Mouse (Mus musculus) heart, adult 2 months (tissue): Measurements from ENCODE around the gene Rarg. TPM values are rescaled to one million over a fixed set of nuclear protein-coding genes. Genes with fewer than 3 reads are reported as not detected.

Experiments
- DNase-seq, 2 experiments: peaks; one replicate each; pipeline ENCODE4 v3.0.0; 2021
- H3K27ac ChIP-seq: fragments of 200-600 bp; 2 replicates; pipeline ENCODE4 v1.8.1; 2022
- H3K27me3 ChIP-seq: fragments of 200-500 bp; 2 replicates; pipeline ENCODE4 v1.6.1; 2012; ENCODE audit warnings: mild to moderate bottlenecking, low read length, inconsistent platforms, mixed read lengths; ENCODE audit not compliant: control insufficient read depth, insufficient read depth
- H3K36me3 ChIP-seq: fragments of 200-500 bp; 2 replicates; pipeline ENCODE4 v1.6.1; 2012; ENCODE audit warnings: low read length, inconsistent platforms; ENCODE audit not compliant: control insufficient read depth, insufficient read depth
- H3K4me1 ChIP-seq: fragments of 200-500 bp; 2 replicates; pipeline ENCODE4 v1.6.1; 2011; ENCODE audit warnings: low read length; ENCODE audit not compliant: control insufficient read depth, insufficient read depth
- H3K4me3 ChIP-seq: fragments of 200-600 bp; 2 replicates; pipeline ENCODE4 v1.8.1; 2022
- H3K79me2 ChIP-seq: fragments of 200-500 bp; replicated peaks from 2 replicates; pipeline ENCODE4 v1.6.1; 2012; ENCODE audit warnings: mild to moderate bottlenecking, inconsistent platforms, low read length, moderate library complexity, mixed read lengths; ENCODE audit not compliant: control insufficient read depth, insufficient read depth
- H3K9ac ChIP-seq: fragments of 200-500 bp; 2 replicates; pipeline ENCODE4 v1.6.1; 2012; ENCODE audit warnings: low read depth, mild to moderate bottlenecking, control low read depth, inconsistent platforms, low read length, mixed read lengths
- CTCF ChIP-seq: fragments of 200-600 bp; IDR thresholded peaks from 2 replicates; pipeline ENCODE4 v1.8.1; 2022; ENCODE audit warnings: antibody characterized with exemption, mild to moderate bottlenecking, moderate library complexity
- EP300 ChIP-seq: fragments of 200-500 bp; IDR thresholded peaks from 2 replicates; pipeline ENCODE4 v1.6.1; 2011; ENCODE audit warnings: low read depth, low read length, control low read depth; ENCODE audit not compliant: insufficient read depth
- POLR2A ChIP-seq: fragments of 200-500 bp; IDR thresholded peaks from 2 replicates; pipeline ENCODE4 v1.6.1; 2011; ENCODE audit warnings: mild to moderate bottlenecking, low read depth, low read length, control low read depth; ENCODE audit not compliant: insufficient read depth
- WGBS: fragments of 180-500 bp; shearing (Covaris S2); methylation state at CpG from one replicate; pipeline ENCODE4 v1.1.7; 2018; 5-methylcytosine and 5-hydroxymethylcytosine counted together
- intact Hi-C: fragments of 180-260 bp; cut with DNase I; formaldehyde crosslinking; loops from one replicate; pipeline ENCODE4 v1.15.1; 2025
- polyA plus RNA-seq: library from polyadenylated mRNA; depleted of rRNA; stranded (reverse); fragments of >200 nt; gene quantifications from 2 replicates; pipeline ENCODE4 v1.2.3, GENCODE M21; 2012
- total RNA-seq, 2 experiments: library from RNA; stranded (reverse); gene quantifications; 2 replicates each; pipeline ENCODE4 v1.2.3; 2021

Rarg gene
- total and polyA plus RNA-seq, 3 experiments: 18.1 to 20.3 (median 19.9) TPM

GRCm38 (mm10) chr15:102250521-102250920, 6.8 kb downstream of the Rarg start:
- Histone ChIP-seq H3K4me3 (no peak overlapping the region), H3K27me3 (no peaks in the 10 kb centered on the region), H3K4me1 (0 out of 2 replicates have a peak, but pooled peaks cover 2% of the 10 kb centered on the region), H3K9ac (no peak overlapping the region), H3K79me2 (no peaks in the 10 kb centered on the region), H3K27ac (no peak overlapping the region), H3K36me3 (no peaks in the 10 kb centered on the region)
- whole genome bisulfite sequencing: 90% methylated on average over 5 of the region's 5 CpGs
- DNase-seq: no peak
- TF ChIP-seq EP300: no peak
- no peak for TF ChIP-seq CTCF
- TF ChIP-seq POLR2A: no peak
- intact Hi-C loops: no loop called here

DNA sequence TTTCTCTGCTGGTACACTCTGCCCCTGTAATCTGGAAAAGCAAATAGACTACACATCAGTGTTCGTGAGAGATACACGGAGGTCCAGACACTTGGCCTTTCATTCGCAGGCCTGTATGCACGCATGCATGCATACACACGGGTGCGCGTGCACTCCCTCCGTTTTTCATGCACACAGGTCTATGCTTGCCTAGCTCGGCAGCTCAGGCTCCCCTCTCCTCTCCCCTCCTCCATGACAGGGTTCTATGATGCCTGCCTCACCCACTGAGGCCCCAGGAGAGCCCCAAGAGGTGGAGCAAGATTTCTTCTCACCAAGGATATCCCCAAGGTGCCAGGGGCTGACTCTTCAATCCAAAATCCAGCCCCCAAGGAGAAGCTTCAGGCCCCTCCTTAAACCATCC, 7.3 kb downstream of the Rarg start:
- Histone ChIP-seq H3K9ac (peak overlapping the region; percentile 32; the same call in 1 of the 2 replicates), H3K27ac (peak overlapping the region; percentile 63), H3K27me3 (no peaks in the 10 kb centered on the region), H3K4me3 (no peak overlapping the region), H3K4me1 (0 out of 2 replicates have a peak, but pooled peaks cover 2% of the 10 kb centered on the region), H3K36me3 (no peaks in the 10 kb centered on the region), H3K79me2 (no peaks in the 10 kb centered on the region)
- intact Hi-C loops: loop anchor here (2.0 kb wide), 1 partner anchor 29 kb away; the partner anchor contains the start of gene Mfsd5
- no peak for DNase-seq
- WGBS: 80% methylated on average over 9 of the region's 9 CpGs
- no peak for TF ChIP-seq CTCF
- TF ChIP-seq POLR2A: no peak
- TF ChIP-seq EP300: no peak

DNA sequence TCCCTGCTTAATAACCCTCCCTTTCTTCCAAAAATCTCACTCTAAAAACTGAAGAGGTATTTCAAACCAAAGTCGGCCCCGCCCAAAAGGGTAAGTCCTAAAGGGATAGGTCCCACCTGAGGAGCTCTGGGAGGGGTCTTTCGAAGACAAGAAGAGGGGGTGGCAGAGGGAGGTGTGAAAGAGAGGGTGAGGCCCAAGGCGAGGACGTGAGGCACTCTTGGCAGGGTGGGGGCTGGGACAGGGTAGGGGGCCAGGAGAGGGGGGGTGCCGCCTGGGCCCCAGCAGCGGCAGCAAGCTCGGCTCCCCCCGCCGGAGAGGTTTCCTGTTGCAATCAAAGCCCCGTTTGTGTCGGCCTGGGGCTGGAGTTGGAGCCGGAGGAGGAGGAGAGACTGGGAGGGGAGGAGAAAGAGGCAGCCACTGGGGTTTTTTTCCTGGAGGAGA, 8.0 kb downstream of the Rarg start:
- 0 out of 2 replicates have a peak, but pooled peaks cover 2% of the 10 kb centered on the region for H3K4me1 ChIP-seq

DNA sequence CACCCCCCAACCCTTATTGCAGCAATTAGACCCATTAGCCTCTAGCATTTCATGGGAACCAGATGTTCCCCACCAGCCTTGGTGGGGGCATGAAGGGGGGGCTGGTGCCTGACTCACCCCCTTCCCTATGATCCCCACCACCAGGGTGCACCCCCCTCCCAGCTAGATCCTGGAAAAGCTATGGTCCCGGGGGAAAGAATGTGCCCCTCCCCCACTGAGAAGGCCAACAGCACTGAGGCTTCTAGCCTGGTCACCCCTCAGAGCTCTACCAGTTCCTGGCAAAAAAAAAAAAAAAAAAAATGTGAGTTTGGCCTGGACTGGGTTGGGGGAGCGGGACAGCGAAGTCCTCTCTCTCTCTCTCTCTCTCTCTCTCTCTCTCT, 8.5 kb downstream of the Rarg start:
- WGBS: 39% methylated on average over 3 of the region's 3 CpGs
- no peak for DNase-seq
- intact Hi-C loops: loop anchor here (2.0 kb wide), 1 partner anchor 30 kb away; the partner anchor contains the start of gene Mfsd5
- H3K4me3 ChIP-seq: no peak overlapping the region
- H3K4me1 ChIP-seq: peaks cover 4% of the 10 kb centered on the region; the same call in 1 of the 2 replicates
- no peaks in the 10 kb centered on the region for H3K79me2 ChIP-seq
- no peak overlapping the region for H3K9ac ChIP-seq
- peak overlapping the region; percentile 96 for H3K27ac ChIP-seq
- TF ChIP-seq POLR2A: no peak
- no peak for TF ChIP-seq CTCF
- no peaks in the 10 kb centered on the region for H3K36me3 ChIP-seq
- H3K27me3 ChIP-seq: no peaks in the 10 kb centered on the region

More for the DNA sequence above, 8.0 kb downstream of the Rarg start:
- Histone ChIP-seq H3K79me2 (no peaks in the 10 kb centered on the region), H3K4me3 (no peak overlapping the region), H3K9ac (peak overlapping the region; percentile 36), H3K36me3 (no peaks in the 10 kb centered on the region), H3K27me3 (no peaks in the 10 kb centered on the region), H3K27ac (peak overlapping the region; percentile 63)
- intact Hi-C loops: loop anchor here (2.0 kb wide), 1 partner anchor 30 kb away; the partner anchor contains the start of gene Mfsd5
- WGBS: 22% methylated on average over 13 of the region's 13 CpGs
- TF ChIP-seq EP300 (no peak), CTCF (no peak), POLR2A (no peak; the same call in 1 of the 2 replicates)
- DNase-seq: peak; percentile 61 to 67

DNA sequence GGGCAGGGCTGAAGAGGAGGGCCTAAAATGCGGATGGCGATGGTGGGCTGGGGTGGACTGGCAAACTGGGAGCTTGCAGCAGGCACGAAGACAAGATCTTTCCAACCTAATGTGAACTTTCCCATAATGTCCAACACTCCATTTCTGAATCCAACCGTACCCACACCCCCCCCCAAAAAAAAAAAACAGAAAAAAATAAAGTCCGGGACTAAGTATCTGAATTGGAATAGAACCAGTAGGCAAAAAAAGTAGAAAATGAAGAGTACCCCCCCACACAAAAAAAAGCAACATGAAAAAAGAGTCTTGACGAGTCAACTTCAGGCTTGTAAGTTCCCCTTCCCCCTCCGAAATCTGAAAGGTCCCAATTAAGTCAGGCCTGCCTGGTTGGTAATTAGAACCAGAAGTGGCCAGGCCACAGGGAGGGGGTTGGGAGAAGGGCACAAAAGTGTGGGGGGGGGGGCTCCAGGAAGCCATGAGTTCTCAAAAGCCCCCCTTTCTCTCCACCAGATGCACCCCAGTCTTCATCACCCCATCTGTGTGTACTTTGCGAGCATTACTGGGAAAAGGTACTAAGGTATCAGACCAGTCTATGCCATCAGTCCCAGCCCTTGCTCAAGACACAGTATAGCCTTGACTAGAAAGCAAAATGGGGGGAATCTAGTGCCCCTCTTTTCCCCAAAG, 9.0 kb downstream of the Rarg start:
- no peaks in the 10 kb centered on the region for H3K27me3 ChIP-seq
- intact Hi-C loops: loop anchor here (2.0 kb wide), 1 partner anchor 31 kb away; the partner anchor contains the start of gene Mfsd5
- peaks cover 2% of the 10 kb centered on the region; the same call in 1 of the 2 replicates for H3K79me2 ChIP-seq
- H3K27ac ChIP-seq: peak overlapping the region; percentile 96
- H3K4me1 ChIP-seq: peaks cover 4% of the 10 kb centered on the region; the same call in 1 of the 2 replicates
- peak in 1 of 2 experiments; percentile 43 for DNase-seq
- no peaks in the 10 kb centered on the region for H3K36me3 ChIP-seq
- no peak for TF ChIP-seq EP300
- no peak for TF ChIP-seq CTCF
- 0 out of 2 replicates have a peak, but pooled peaks have one; percentile 19 for TF ChIP-seq POLR2A
- peak overlapping the region; percentile 78 for H3K4me3 ChIP-seq
- 28% methylated on average over 8 of the region's 8 CpGs for WGBS
- H3K9ac ChIP-seq: peak overlapping the region; percentile 87
